Mouse (Mus musculus): ENCODE measurements at regions not wholly inside any gene's neighbourhood (a gene's known extent, or its start where the extent isn't known, plus 50 kb on each side); places are given as distances from the start of the nearest gene placed in this dataset.

DNA sequence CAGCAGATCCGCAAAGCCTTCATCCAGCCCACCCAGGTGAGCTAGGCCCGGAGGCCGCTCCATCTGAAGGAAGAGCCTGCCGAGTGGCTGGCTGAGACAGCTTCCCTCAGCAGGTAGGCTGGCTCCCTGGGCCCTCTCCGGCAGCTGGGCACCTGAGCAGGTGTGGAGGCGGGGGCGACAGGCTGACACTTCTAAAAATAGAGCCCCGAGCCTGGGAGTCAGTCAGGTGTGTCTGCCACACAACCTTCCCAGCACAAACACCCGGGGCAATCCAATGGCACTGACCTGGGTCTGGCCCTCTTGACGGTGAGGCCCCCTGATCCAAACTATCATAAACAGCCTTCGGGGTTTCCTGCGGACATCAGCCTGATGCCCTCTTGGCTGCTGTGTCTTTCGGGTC lies 58.5 kb downstream of the Zfp36l2 start:
- no peak for DNase-seq (ENCODE audit: extremely low spot score in 1 of 2, low spot score in 1 of 2)

DNA sequence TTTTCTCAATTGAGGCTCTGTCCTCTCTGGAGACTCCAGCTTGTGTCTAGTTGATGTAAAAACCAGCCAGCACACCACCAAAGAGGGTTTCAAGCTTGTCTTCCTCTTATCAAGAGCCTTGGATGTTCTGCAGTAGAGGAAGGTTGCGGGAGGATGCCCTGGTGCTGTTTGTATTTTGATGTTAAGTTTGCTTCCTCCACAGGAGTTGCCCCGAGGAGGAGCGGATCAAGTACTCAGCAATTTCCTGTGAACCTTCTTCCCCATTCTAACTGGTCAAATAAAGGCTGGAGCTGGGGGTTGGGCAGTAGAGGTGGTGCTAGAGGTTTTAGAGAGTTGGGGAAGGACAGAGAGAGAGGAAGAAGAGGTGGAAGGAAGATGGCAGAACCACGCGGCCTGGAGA lies 59.5 kb downstream of the Zfp36l2 start:
- DNase-seq (ENCODE audit: extremely low spot score in 1 of 2, low spot score in 1 of 2) = no peak

DNA sequence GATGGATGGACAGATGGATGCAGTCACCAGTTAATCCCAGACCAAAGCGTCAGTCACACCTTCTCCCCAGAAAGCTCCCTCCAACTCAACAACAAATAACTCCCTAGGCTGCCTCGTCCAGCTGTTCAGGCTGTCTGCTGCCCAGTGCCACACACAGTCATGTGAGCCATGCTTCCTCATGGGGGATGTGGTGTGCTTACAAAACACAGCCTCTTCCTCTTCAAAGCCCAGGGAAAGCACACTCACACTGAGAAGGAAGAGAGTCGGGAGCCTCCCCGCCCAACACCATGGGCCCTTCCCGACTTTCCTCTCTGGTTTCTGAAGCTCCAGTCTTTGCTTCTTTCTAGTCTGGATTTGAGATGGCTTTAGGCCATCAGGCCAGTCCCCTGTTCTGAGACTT lies 61.6 kb downstream of the Zfp36l2 start:
- DNase-seq (ENCODE audit: extremely low spot score in 1 of 2, low spot score in 1 of 2) = no peak

DNA sequence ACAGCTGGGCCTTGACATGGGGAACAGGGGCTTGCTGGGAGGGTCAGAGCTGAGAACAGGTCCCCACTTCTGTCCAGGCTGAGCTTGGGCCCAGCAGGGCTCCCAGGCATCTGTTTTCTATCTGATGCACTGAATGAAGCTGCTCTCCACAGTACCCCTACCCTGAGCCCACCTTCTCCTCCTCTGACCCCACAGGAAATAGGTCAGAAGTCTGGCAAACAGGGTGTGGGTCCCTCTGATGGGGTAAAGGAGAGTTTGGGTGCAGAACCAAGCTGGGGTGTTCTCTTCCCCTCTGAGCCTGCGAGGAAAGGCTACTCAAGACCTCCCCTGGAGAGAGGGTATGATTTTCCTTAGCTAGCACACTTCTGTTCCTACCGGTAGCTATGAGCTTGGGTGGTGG lies 64.6 kb downstream of the Zfp36l2 start:
- DNase-seq (ENCODE audit: extremely low spot score in 1 of 2, low spot score in 1 of 2) = no peak

DNA sequence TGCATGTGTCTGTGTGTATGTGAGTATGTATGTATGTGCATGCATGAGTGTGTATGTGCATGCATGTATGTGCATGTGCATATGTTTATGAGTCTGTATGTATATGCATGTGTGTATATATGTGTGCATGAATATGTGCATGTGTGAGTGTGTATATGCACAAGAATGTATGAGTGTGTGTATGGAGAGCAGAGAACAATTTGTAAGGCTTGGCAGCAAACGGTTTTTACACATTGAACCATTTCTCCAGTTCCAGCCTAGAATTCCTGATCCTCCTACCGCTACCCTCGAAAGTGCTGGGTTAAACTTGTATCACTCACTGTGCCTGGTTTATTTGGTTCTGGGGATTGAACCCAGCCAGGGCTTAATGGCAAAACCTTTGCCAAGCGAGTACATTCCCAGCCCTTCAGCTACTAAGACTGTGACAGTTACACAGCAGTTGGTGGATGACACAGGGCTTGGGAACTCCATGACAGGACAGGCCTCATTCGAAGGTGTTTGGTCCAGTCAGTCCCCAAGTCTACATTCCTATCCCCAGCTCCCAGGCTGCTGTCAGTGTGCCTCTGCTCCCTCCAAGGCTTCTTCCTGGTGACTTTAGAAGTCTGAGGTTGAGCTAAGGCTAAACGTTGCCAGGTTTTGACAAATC lies 65.1 kb downstream of the Zfp36l2 start:
- DNase-seq (ENCODE audit: extremely low spot score in 1 of 2, low spot score in 1 of 2) = no peak

DNA sequence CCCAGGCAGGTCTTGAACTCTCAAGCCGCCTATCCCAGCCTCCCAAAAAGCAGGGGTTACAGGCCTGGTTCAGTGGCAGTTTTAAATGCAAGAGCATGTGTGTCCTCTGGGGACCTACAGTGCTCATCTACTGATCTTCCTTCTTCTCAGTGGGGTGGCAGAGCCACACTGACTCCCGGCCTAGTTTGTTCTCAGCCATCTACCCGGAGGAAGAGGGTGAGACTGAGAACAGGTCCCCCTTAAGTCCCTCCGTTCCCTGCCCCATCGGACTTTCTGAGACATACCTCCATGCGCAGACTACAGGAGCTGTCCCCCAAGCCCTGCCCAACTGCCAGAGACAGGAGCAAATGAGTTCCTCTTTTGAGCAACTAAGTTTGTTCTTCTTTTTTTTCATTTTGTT lies 66.5 kb downstream of the Zfp36l2 start:
- no peak for DNase-seq (ENCODE audit: extremely low spot score in 1 of 2, low spot score in 1 of 2)

DNA sequence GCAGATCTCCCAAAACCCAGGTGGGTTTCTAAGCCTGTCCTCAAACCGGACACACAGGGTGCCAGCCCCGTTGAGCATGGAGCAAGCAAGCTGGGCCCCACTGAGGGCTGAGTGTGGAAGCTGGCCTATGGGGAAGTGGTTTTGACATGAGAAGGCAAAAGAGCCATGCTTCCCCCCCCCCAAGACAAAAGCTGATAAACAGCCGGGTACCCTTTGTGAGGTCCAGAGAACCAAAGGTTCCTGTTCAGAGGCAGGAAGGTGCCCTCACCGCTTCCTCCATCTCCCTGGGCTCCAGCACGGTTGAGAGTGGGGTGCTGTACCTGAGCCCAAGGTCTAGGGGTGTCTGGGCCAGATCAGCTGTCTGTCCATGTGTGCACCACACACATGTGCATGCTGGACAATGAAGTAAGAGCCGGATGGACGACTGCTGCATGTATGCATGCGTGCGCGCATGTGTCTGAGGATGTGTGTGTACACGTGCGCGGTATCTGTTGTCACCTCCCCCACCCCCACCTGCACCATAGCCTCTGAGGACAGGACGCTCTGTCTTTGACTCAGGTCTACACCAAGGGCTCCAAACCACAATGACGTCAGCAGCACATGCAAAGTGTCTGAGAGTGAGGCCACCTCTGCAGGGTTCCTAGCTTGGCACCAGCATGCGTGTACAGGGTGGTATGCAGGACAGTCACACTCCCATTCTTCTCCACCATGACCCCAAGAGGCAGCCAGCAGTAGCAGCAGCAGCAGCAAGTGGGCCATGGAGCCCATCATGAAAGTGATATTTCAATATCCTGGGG lies 68.3 kb downstream of the Zfp36l2 start:
- no peak for DNase-seq (ENCODE audit: extremely low spot score in 1 of 2, low spot score in 1 of 2)

DNA sequence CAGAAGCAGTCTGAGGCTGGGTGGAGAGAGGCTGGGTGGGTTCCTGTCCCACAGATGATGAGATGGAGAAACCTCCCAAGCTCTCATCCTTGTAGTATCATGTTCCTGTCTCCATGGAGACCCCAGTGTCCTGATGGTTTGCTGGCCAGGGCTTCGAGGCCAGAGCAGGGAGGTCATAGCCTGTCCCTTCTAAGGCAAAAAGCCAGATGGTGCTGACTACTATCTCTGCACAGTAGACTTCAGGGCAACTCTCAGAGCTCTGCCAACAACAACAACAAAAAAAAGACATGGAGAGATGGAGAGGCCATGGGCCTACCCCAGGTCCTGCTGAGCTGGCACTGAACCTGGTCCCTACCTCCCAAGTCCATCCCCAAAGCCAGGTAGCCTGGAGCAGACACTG lies 69.0 kb downstream of the Zfp36l2 start:
- DNase-seq (ENCODE audit: extremely low spot score in 1 of 2, low spot score in 1 of 2) = no peak

DNA sequence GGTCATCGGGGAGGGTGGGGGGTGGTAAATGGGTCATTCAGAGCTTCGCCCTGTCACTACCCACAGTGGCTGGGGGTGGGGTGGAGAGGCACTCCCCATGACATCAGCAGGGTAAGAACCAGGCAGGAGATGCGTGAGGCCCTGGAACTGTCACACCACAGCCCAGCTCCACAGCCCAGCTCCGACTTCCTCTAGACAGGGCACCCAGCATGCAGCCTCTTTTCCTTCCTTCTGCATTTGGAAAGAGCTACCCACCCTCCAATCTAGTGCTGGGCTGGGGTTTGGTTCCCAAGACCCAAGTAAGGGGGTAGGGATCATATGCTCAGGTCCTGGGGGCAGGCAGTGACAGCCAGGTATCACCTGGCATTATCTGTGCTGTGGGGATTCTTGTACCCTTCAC lies 69.5 kb downstream of the Zfp36l2 start:
- DNase-seq (ENCODE audit: extremely low spot score in 1 of 2, low spot score in 1 of 2) = no peak

DNA sequence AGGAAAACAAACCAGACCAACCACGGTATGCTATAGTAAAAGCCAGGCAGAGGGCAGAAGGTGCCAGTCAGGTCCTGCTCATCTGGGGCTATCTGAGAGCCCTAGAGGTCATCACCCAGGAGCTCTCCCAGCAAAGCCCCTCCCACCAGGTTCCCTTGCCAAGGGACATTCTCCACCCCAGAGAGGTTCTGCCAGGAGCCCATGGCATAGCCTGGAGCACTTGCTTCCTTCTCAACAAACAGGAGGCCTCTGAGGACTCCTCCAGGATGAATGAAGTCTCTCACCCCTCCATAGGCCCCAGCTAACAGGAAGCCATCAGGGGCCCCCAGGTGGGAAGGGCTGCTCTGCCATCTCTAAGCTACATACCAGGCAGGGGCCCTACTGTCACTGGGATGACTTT lies 70.0 kb downstream of the Zfp36l2 start:
- no peak for DNase-seq (ENCODE audit: extremely low spot score in 1 of 2, low spot score in 1 of 2)

DNA sequence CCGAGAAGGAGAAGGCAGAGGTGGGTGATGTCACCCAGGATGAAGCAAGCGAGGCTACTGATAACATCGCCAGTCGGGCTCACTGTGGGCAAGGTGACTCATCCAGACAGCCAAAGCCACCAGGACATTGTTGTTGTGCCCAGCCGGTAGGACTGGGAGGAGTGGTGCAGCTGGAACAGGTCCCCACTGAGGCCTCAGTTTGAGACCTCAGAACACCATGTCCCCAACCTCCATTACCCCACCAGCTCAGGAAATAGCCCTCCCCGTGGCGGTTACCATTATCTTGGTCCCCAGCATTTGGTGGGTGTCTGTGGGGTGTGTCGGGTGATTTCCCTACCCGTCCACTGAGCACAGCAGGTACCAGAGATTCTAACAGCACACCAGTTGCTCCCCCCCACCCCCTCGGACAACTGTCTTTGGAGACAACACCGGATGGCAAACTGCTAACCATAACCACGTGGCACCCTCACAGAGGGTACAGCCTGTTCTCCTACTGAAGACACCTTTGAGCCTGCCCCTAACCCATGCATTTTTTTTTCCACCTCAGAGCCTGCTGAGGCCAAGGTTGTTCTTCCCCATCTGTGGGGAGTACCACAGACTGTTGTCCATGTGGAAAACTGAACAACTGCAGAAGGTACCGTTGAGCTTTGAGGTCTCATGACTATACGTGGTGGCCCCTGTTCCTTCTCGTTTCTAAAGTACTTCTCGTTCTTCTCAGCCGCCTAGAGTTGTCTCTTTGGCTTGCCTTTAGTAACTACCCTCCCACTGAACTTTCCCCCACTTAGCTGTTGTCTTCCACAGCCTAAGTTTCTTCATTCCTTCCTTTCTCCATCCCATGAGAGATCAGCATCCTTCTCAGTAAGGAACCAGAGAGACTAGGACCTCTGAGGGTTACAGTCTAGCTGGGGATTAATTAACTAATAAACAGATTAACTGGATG lies 71.1 kb downstream of the Zfp36l2 start:
- no peak for DNase-seq (ENCODE audit: extremely low spot score in 1 of 2, low spot score in 1 of 2)

DNA sequence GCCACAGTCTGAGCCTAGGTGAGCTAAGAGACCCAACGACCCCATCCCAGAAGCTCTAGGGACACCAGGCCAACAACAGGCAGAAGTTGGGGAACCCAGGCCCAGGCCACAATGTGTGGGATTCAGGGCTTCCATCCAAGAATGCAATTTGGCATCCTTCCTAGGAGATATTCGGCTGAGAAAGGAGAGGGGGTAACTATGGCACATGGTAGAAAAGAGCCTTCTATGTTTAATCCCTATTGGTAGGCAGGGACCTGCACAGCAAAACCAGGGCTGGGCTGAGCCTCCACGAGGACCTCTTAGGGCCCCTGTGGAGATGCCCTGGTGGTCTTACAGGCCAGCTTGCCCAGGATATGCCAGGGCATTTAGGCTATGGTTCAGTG lies 71.8 kb downstream of the Zfp36l2 start:
- DNase-seq (ENCODE audit: extremely low spot score in 1 of 2, low spot score in 1 of 2) = no peak

DNA sequence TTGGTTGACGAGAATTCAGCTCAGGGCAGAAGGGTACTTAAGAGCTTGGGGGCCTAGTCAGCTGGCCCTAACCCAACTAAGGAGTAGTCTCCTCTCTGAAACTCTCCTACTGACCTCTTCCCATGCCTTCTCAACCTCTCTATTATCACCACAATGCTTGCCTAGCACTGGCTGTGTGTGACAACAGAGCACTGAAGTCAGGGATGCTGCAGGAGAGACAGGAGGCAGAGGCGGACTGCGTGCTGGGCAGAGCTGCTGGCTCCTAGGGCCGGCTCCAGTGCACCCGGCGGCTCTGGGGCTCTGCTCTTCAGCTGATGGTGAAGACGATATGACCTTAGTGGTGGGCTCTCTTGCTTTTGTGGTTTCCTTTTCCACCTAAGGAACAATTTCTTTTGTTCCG lies 72.6 kb downstream of the Zfp36l2 start:
- DNase-seq (ENCODE audit: extremely low spot score in 1 of 2, low spot score in 1 of 2) = no peak

DNA sequence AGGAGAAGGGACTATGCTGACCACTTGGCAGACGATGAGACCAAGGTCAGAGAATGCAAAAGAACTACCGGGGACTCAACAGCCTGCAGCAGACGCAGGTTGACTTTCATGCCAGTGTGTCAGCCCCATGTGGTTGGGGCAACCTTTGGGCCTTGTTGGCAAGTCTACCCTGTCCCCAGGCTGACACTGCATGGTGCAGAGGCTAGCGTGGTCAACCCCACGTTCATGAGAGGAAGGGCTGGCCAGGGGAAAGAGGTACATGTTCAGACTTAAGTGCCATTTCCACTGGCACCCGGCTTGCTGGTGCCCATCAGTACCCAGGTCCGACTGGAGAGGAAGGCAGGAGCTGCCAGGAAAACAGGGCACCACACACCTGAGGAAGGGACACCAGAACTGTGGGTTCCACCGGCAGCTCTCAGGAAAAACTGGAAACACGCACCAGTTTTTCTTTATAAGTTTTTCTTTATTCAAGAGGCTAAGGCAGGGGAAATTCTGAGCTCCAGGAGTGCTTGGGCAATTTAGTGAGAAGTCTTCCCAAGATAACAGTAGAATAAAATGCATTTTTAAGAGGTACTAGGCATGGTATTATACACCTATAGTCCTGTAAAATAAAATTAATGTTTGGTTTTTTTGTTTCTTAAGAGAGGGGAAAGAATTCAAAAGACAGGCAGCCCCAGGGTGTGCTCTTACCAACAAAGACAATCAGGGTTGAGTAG lies 73.3 kb downstream of the Zfp36l2 start:
- DNase-seq (ENCODE audit: extremely low spot score in 1 of 2, low spot score in 1 of 2) = no peak

DNA sequence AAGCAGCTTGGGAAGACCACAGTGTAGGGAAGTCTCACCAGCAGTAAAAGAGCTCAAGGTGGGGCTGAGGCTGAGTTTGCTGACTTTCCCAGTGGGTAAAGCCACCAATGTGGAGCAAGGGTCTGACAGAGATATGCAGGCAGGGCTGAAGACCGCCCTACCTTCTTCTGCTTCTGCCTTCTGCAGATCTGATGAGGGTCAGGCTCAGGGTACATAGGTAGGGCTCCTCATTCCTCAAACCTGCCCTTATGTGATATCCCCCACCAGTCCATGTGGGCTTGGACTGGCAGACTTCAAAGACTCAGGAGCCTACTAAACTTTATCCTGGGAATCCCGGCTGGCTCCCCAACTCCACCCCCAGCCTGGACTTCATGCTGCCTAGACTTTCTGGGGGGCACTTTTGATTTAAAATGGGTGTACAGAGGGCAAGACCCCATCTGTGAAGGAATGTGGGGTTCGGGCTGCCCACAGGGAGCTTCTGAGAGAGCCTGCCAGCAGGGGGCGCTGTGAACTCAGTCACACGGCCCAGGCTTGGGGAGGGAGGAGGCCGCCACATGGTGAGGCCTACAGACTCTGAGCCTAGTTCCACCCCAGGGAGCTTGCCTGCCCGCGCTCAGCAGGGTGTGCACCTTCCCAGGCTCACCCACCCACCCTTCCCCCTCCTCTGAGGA lies 74.0 kb downstream of the Zfp36l2 start:
- peak; percentile 80 to 92 for DNase-seq (ENCODE audit: extremely low spot score in 1 of 2, low spot score in 1 of 2)

DNA sequence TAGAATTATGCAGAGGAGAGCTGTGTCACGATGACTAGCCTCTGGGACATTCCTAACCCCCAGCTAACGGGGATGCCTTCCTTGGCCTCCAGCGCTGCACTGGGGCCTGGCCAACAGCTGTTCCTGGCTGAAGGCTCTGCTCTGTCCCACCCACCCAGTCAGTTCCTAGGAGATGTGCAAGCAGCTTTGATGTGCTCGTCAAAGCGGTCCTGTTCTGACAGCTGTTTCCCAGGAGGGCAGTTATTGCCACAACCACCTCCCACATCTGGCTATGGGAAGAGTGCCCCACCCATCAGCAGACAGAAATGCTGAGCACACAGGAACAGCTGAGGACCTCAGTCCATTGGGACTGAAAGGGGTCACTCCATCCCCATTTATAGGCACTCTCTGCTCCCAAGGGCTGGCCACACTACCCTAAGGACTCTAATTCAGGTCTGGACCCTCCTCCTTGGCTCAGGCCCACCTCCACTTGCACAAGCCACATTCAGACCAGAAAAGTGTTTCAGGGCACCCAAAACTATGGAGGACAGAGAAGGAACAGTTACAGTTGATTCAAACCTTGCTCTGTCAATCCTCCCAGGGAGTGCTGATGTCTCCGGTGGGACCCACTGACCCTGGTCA lies 75.2 kb downstream of the Zfp36l2 start:
- no peak for DNase-seq (ENCODE audit: extremely low spot score in 1 of 2, low spot score in 1 of 2)

DNA sequence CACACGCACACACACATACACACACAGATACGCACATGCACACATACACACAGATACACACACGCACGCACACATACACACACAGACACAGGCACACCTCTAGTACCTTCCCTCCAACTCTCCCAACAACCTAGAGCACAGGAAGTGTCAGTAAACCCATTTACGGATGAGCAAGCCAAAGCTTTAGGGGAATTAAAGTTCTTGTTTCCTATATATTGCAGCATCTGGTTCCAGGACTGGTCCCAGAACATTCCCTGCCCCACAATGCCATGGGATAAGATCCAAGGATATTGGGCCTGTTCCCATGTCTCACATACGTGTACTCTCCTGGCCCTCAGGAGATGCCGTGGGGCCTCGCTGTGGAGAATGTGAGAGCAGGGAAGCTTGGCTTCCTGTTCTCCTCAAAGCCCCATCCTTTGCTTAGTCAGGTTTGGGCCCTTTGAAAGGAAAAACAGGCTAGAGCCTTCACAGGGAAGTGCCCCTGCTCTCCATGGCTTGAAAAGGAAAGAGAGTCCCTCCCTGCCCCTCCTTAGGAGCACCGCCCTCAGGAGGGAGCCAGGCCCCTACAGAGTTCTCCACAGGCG lies 75.9 kb downstream of the Zfp36l2 start:
- DNase-seq (ENCODE audit: extremely low spot score in 1 of 2, low spot score in 1 of 2) = no peak

DNA sequence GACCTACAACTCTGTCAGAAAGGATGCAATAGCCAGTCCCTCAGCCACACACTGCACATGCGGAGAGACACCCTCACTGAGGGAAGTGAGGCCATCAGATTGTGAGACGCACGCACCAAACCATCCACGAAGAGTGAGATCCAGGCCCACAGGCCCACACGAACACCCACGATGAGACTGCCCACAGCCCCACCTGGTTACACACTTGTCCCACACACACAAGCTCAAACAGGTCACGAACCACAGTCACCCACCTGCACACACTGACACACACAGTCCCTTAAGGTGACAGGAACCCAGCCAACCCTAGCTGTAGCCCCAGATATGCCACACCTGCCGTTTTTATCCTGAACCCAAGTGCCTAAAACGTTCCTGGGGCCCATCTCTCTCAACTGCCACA lies 76.8 kb downstream of the Zfp36l2 start:
- DNase-seq (ENCODE audit: extremely low spot score in 1 of 2, low spot score in 1 of 2) = no peak

DNA sequence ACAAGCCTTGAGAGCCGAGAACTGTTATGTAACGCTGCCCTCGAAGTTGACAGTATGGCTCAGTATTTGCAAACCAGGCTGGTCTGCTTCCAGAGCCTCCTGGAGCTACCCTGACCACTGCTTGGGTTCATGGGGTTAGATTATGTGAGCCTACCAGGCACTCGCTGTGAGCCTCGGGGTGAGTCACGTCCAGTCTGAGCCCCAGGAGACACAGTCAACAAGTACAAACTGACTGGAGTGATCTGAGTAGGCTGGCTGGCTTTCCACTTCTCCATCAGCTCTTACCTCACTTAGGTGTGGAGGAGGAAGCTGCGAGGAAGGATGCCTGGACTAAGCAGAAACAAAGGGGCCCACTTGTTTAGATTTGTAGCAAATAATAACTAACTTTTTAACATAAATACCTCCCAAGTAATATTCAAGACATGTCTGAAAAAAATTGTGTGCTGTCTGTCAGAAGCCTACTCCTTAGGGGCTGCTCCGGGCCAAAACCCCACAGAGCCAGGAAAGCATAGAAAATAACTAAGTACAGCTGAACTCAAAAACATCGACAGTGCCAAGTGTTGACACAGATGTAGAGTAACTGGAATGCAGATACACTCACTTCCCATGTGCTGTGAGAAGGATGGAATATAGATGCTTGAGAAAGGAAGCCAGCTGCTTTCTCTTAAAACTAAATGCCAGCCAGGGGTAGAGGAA lies 77.6 kb downstream of the Zfp36l2 start:
- no peak for DNase-seq (ENCODE audit: extremely low spot score in 1 of 2, low spot score in 1 of 2)
